Mouse (Mus musculus): Measurements from ENCODE around the gene Oas1h.
"Not testable (repeated sequence)": the region's sequence is repeated elsewhere in the genome, so short reads cannot be mapped to it uniquely, and the experiment has no call there.

Gene Oas1h

GRCm38 (mm10) chr5:120861121-120861520 is at the start of gene Oas1h:
Gene Oas1h (plus strand): TSS chr5:120861421.
- no peak for DNase-seq

GRCm38 (mm10) chr5:120811951-120812819 is 49.0 kb upstream of the Oas1h start, which contains the start of gene Oas1c:
Gene Oas1c (minus strand): TSS chr5:120812514.
- DNase-seq: peak; percentile 82

GRCm38 (mm10) chr5:120813023-120813422 is 48.2 kb upstream of the Oas1h start:
- no peak for DNase-seq

- DNase-seq: peak; percentile 80 to 81
Observed at GRCm38 (mm10) chr5:120815949-120816348, 45.3 kb upstream of the Oas1h start.

- no peak for DNase-seq
Observed at GRCm38 (mm10) chr5:120818999-120819398, 42.2 kb upstream of the Oas1h start.

- peak; percentile 22 to 47 for DNase-seq
Observed at GRCm38 (mm10) chr5:120831031-120831430, 30.2 kb upstream of the Oas1h start.

- DNase-seq: no peak
Observed at GRCm38 (mm10) chr5:120833335-120834280, 27.6 kb upstream of the Oas1h start.

- DNase-seq: peak; percentile 73 to 76
Observed at GRCm38 (mm10) chr5:120836731-120837585, 24.3 kb upstream of the Oas1h start.

GRCm38 (mm10) chr5:120844713-120845112 is 16.5 kb upstream of the Oas1h start:
- no peak for DNase-seq

- DNase-seq: no peak
Observed at GRCm38 (mm10) chr5:120847067-120847466, 14.2 kb upstream of the Oas1h start, which contains the start of gene Oas1f. Gene Oas1f (plus strand): TSS chr5:120847367.

GRCm38 (mm10) chr5:120849601-120850136 is 11.6 kb upstream of the Oas1h start:
- peak; percentile 55 to 60 for DNase-seq

GRCm38 (mm10) chr5:120859241-120859640 is 2.0 kb upstream of the Oas1h start:
- DNase-seq: no peak

GRCm38 (mm10) chr5:120865336-120865860 is 4.2 kb downstream of the Oas1h start:
- DNase-seq: peak; percentile 46 to 57

- no peak for DNase-seq
Observed at GRCm38 (mm10) chr5:120869436-120870015, 8.3 kb downstream of the Oas1h start.

- DNase-seq: no peak
Observed at GRCm38 (mm10) chr5:120870081-120870480, 8.9 kb downstream of the Oas1h start.

- DNase-seq: no peak
Observed at GRCm38 (mm10) chr5:120870782-120871181, 9.6 kb downstream of the Oas1h start.

GRCm38 (mm10) chr5:120871469-120871868 is 10.2 kb downstream of the Oas1h start:
- DNase-seq: no peak

GRCm38 (mm10) chr5:120876839-120877238 is 15.6 kb downstream of the Oas1h start:
- not testable (repeated sequence) for DNase-seq

GRCm38 (mm10) chr5:120877407-120877806 is 16.2 kb downstream of the Oas1h start:
- not testable (repeated sequence) for DNase-seq

- not testable (repeated sequence) for DNase-seq
Observed at GRCm38 (mm10) chr5:120878803-120879202, 17.6 kb downstream of the Oas1h start.

- DNase-seq: not testable (repeated sequence)
Observed at GRCm38 (mm10) chr5:120881681-120882080, 20.5 kb downstream of the Oas1h start.
